Mouse (Mus musculus): ENCODE data around the gene Entpd7. TPM values are rescaled to one million over a fixed set of nuclear protein-coding genes. Genes with fewer than 3 reads are reported as not detected.

Entpd7 gene
- polyA plus RNA-seq, 1 experiment from 2014 or later = 2.5 TPM

GRCm38 (mm10) chr19:43753226-43753835, 63.9 kb downstream of the Entpd7 start:
- peaks cover 8% of the 10 kb centered on the region for H3K4me1 ChIP-seq (ENCODE audit: control insufficient read depth, low read depth, low read length)
- WGBS (ENCODE audit: insufficient replicate concordance) = 2% methylated on average over 19 of the region's 24 CpGs
- peak overlapping the region; percentile 81 for H3K4me2 ChIP-seq (ENCODE audit: low read depth, low read length)
- H3K27ac ChIP-seq (ENCODE audit: low read length) = peak overlapping the region; percentile 96
- peak; percentile 87 for ATAC-seq (ENCODE audit: low read depth)
- no peaks in the 10 kb centered on the region for H3K27me3 ChIP-seq (ENCODE audit: control insufficient read depth, insufficient read depth, low read depth, low read length)
- peak overlapping the region; percentile 89 for H3K9ac ChIP-seq (ENCODE audit: low read depth, low read length)
- peak overlapping the region; percentile 87 for H3K4me3 ChIP-seq (ENCODE audit: low read depth, low read length)
- no peaks in the 10 kb centered on the region for H3K9me3 ChIP-seq (replicated peaks; ENCODE audit: control insufficient read depth, low read length)
- 0 out of 2 replicates have a peak, but pooled peaks cover 3% of the 10 kb centered on the region for H3K36me3 ChIP-seq (ENCODE audit: control insufficient read depth, insufficient read depth)

GRCm38 (mm10) chr19:43754237-43754636, 64.8 kb downstream of the Entpd7 start:
- Histone ChIP-seq H3K36me3 (ENCODE audit: control insufficient read depth, insufficient read depth) (no peaks in the 10 kb centered on the region), H3K4me2 (ENCODE audit: low read depth, low read length) (no peak overlapping the region; the same call in 1 of the 2 replicates), H3K4me3 (ENCODE audit: low read depth, low read length) (no peak overlapping the region), H3K4me1 (ENCODE audit: control insufficient read depth, low read depth, low read length) (peaks cover 8% of the 10 kb centered on the region), H3K27me3 (ENCODE audit: control insufficient read depth, insufficient read depth, low read depth, low read length) (no peaks in the 10 kb centered on the region), H3K9ac (ENCODE audit: low read depth, low read length) (no peak overlapping the region), H3K9me3 (replicated peaks; ENCODE audit: control insufficient read depth, low read length) (no peaks in the 10 kb centered on the region), H3K27ac (ENCODE audit: low read length) (no peak overlapping the region)
- no peak for ATAC-seq (ENCODE audit: low read depth)
- WGBS (ENCODE audit: insufficient replicate concordance) = 61% methylated on average over 2 of the region's 2 CpGs

- Histone ChIP-seq H3K4me2 (ENCODE audit: low read depth, low read length) (no peak overlapping the region), H3K27me3 (ENCODE audit: control insufficient read depth, insufficient read depth, low read depth, low read length) (no peaks in the 10 kb centered on the region), H3K4me1 (ENCODE audit: control insufficient read depth, low read depth, low read length) (peaks cover 8% of the 10 kb centered on the region), H3K4me3 (ENCODE audit: low read depth, low read length) (no peak overlapping the region), H3K27ac (ENCODE audit: low read length) (no peak overlapping the region), H3K36me3 (ENCODE audit: control insufficient read depth, insufficient read depth) (no peaks in the 10 kb centered on the region), H3K9me3 (replicated peaks; ENCODE audit: control insufficient read depth, low read length) (no peaks in the 10 kb centered on the region), H3K9ac (ENCODE audit: low read depth, low read length) (no peak overlapping the region)
- ATAC-seq (ENCODE audit: low read depth) = no peak
- 46% methylated on average over 2 of the region's 2 CpGs for WGBS (ENCODE audit: insufficient replicate concordance)
Observed at GRCm38 (mm10) chr19:43754872-43755271, 65.4 kb downstream of the Entpd7 start.

- no peak overlapping the region for H3K27ac ChIP-seq (ENCODE audit: low read length)
- no peak overlapping the region for H3K9ac ChIP-seq (ENCODE audit: low read depth, low read length)
- no peaks in the 10 kb centered on the region for H3K36me3 ChIP-seq (ENCODE audit: control insufficient read depth, insufficient read depth)
- H3K4me2 ChIP-seq (ENCODE audit: low read depth, low read length) = no peak overlapping the region
- H3K27me3 ChIP-seq (ENCODE audit: control insufficient read depth, insufficient read depth, low read depth, low read length) = no peaks in the 10 kb centered on the region
- no peak overlapping the region for H3K4me3 ChIP-seq (ENCODE audit: low read depth, low read length)
- no peaks in the 10 kb centered on the region for H3K9me3 ChIP-seq (replicated peaks; ENCODE audit: control insufficient read depth, low read length)
- ATAC-seq (ENCODE audit: low read depth) = no peak
- WGBS (ENCODE audit: insufficient replicate concordance) = 17% methylated on average over 6 of the region's 6 CpGs
- no peaks in the 10 kb centered on the region for H3K4me1 ChIP-seq (ENCODE audit: control insufficient read depth, low read depth, low read length)
Observed at GRCm38 (mm10) chr19:43760504-43760903, 71.0 kb downstream of the Entpd7 start.

- ATAC-seq (ENCODE audit: low read depth) = no peak
- no peaks in the 10 kb centered on the region for H3K4me1 ChIP-seq (ENCODE audit: control insufficient read depth, low read depth, low read length)
- H3K4me3 ChIP-seq (ENCODE audit: low read depth, low read length) = no peak overlapping the region
- no peak overlapping the region for H3K9ac ChIP-seq (ENCODE audit: low read depth, low read length)
- no peaks in the 10 kb centered on the region for H3K36me3 ChIP-seq (ENCODE audit: control insufficient read depth, insufficient read depth)
- no peaks in the 10 kb centered on the region for H3K27me3 ChIP-seq (ENCODE audit: control insufficient read depth, insufficient read depth, low read depth, low read length)
- no peak overlapping the region for H3K4me2 ChIP-seq (ENCODE audit: low read depth, low read length)
- no peak overlapping the region for H3K27ac ChIP-seq (ENCODE audit: low read length)
- H3K9me3 ChIP-seq (replicated peaks; ENCODE audit: control insufficient read depth, low read length) = no peaks in the 10 kb centered on the region
Observed at GRCm38 (mm10) chr19:43761543-43762256, 72.2 kb downstream of the Entpd7 start.

- Histone ChIP-seq H3K27me3 (ENCODE audit: control insufficient read depth, insufficient read depth, low read depth, low read length) (no peaks in the 10 kb centered on the region), H3K4me3 (ENCODE audit: low read depth, low read length) (no peak overlapping the region), H3K9me3 (replicated peaks; ENCODE audit: control insufficient read depth, low read length) (no peaks in the 10 kb centered on the region), H3K4me1 (ENCODE audit: control insufficient read depth, low read depth, low read length) (no peaks in the 10 kb centered on the region), H3K9ac (ENCODE audit: low read depth, low read length) (no peak overlapping the region), H3K27ac (ENCODE audit: low read length) (no peak overlapping the region), H3K36me3 (ENCODE audit: control insufficient read depth, insufficient read depth) (no peaks in the 10 kb centered on the region), H3K4me2 (ENCODE audit: low read depth, low read length) (no peak overlapping the region)
- ATAC-seq (ENCODE audit: low read depth) = no peak
- 55% methylated on average over 2 of the region's 2 CpGs for WGBS (ENCODE audit: insufficient replicate concordance)
Observed at GRCm38 (mm10) chr19:43762410-43762809, 72.9 kb downstream of the Entpd7 start.

- no peaks in the 10 kb centered on the region for H3K36me3 ChIP-seq (ENCODE audit: control insufficient read depth, insufficient read depth)
- 67% methylated on average over 5 of the region's 5 CpGs for WGBS (ENCODE audit: insufficient replicate concordance)
- H3K27ac ChIP-seq (ENCODE audit: low read length) = no peak overlapping the region
- H3K9ac ChIP-seq (ENCODE audit: low read depth, low read length) = no peak overlapping the region
- H3K4me3 ChIP-seq (ENCODE audit: low read depth, low read length) = no peak overlapping the region
- ATAC-seq (ENCODE audit: low read depth) = no peak
- H3K4me1 ChIP-seq (ENCODE audit: control insufficient read depth, low read depth, low read length) = no peaks in the 10 kb centered on the region
- no peaks in the 10 kb centered on the region for H3K27me3 ChIP-seq (ENCODE audit: control insufficient read depth, insufficient read depth, low read depth, low read length)
- no peaks in the 10 kb centered on the region for H3K9me3 ChIP-seq (replicated peaks; ENCODE audit: control insufficient read depth, low read length)
- no peak overlapping the region for H3K4me2 ChIP-seq (ENCODE audit: low read depth, low read length)
Observed at GRCm38 (mm10) chr19:43766451-43766850, 77.0 kb downstream of the Entpd7 start.

GRCm38 (mm10) chr19:43767549-43768322, 78.3 kb downstream of the Entpd7 start:
- no peak overlapping the region for H3K9ac ChIP-seq (ENCODE audit: low read depth, low read length)
- WGBS (ENCODE audit: insufficient replicate concordance) = 60% methylated on average over 9 of the region's 9 CpGs
- H3K27me3 ChIP-seq (ENCODE audit: control insufficient read depth, insufficient read depth, low read depth, low read length) = no peaks in the 10 kb centered on the region
- no peak overlapping the region for H3K4me3 ChIP-seq (ENCODE audit: low read depth, low read length)
- H3K4me1 ChIP-seq (ENCODE audit: control insufficient read depth, low read depth, low read length) = no peaks in the 10 kb centered on the region
- no peaks in the 10 kb centered on the region for H3K9me3 ChIP-seq (replicated peaks; ENCODE audit: control insufficient read depth, low read length)
- ATAC-seq (ENCODE audit: low read depth) = peak; percentile 82
- H3K4me2 ChIP-seq (ENCODE audit: low read depth, low read length) = no peak overlapping the region
- 0 out of 2 replicates have a peak overlapping the region, but pooled peaks have one; percentile 30 for H3K27ac ChIP-seq (ENCODE audit: low read length)
- no peaks in the 10 kb centered on the region for H3K36me3 ChIP-seq (ENCODE audit: control insufficient read depth, insufficient read depth)

Measured in liver, embryonic 16.5 days (tissue).